Mouse (Mus musculus) lung, postnatal 0 days (tissue): Measurements from ENCODE around the gene Spatc1l.

Experiments used
- CTCF ChIP-seq: IDR thresholded peaks from 2 replicates; pipeline ENCODE4 v1.5.1; 2016; ENCODE audit warnings: antibody characterized with exemption, mild to moderate bottlenecking
- EP300 ChIP-seq: IDR thresholded peaks from 2 replicates; pipeline ENCODE4 v1.6.1; 2016; ENCODE audit warnings: antibody characterized with exemption, mild to moderate bottlenecking, control low read depth

- TF ChIP-seq CTCF (no peak), EP300 (no peak)
Observed at GRCm38 (mm10) chr10:76576920-76577319, 14.8 kb downstream of the Spatc1l start.
